Mouse (Mus musculus): Measurements from ENCODE around the gene Onecut3.
A peak's percentile ranks its signal among the peaks of the same experiment; 100 is the strongest.

Gene Onecut3

GRCm38 (mm10) chr10:80557346-80557965 is 62.8 kb downstream of the Onecut3 start:
- DNase-seq = no peak

GRCm38 (mm10) chr10:80559431-80559830 is 64.8 kb downstream of the Onecut3 start:
- no peak for DNase-seq

- DNase-seq = no peak
Observed at GRCm38 (mm10) chr10:80560621-80561020, 66.0 kb downstream of the Onecut3 start.

- DNase-seq = peak; percentile 81 to 87
Observed at GRCm38 (mm10) chr10:80561116-80561944, 66.7 kb downstream of the Onecut3 start, which contains the start of gene Rexo1. TSS of gene Rexo1 (minus strand) at chr10:80561560.

- DNase-seq = peak; percentile 77 to 82
Observed at GRCm38 (mm10) chr10:80566375-80567092, 71.9 kb downstream of the Onecut3 start.

Measured in thymus, adult 18-20 months (tissue).